Mouse (Mus musculus): ENCODE results near the gene Kcnj6. TPM values are rescaled to one million over a fixed set of nuclear protein-coding genes. Genes with fewer than 3 reads are reported as not detected.

The Kcnj6 gene
- total RNA-seq, 2 experiments from 2014 or later, result 77.0 to 103 TPM

- intact Hi-C loops (cut with DNase I), result no loop called here
- no peak for DNase-seq (ENCODE audit: low spot score in 2 of 2)
These were observed 204.5 kb downstream of the Kcnj6 start for GRCm38 (mm10) chr16:94793041-94793440.

- intact Hi-C loops (cut with DNase I), result loop anchor here (2.0 to 5.0 kb wide), 2 partner anchors 203 to 557 kb away; no protein-coding TSS in a partner anchor
- no peak for DNase-seq (ENCODE audit: low spot score in 2 of 2)
These were observed 207.5 kb downstream of the Kcnj6 start for GRCm38 (mm10) chr16:94789958-94790357.

- intact Hi-C loops (cut with DNase I), result loop anchor here (2.0 to 5.0 kb wide), 2 partner anchors 204 to 559 kb away; no protein-coding TSS in a partner anchor
- DNase-seq (ENCODE audit: low spot score in 2 of 2), result no peak
These were observed 208.8 kb downstream of the Kcnj6 start for GRCm38 (mm10) chr16:94788716-94789115.

GRCm38 (mm10) chr16:94788165-94788564, 209.3 kb downstream of the Kcnj6 start:
- peak; percentile 78 to 85 for DNase-seq (ENCODE audit: low spot score in 2 of 2)
- intact Hi-C loops (cut with DNase I), result loop anchor here (2.0 to 5.0 kb wide), 2 partner anchors 205 to 559 kb away; no protein-coding TSS in a partner anchor

GRCm38 (mm10) chr16:94785873-94786272, 211.6 kb downstream of the Kcnj6 start:
- intact Hi-C loops (cut with DNase I), result loop anchor here (5.0 kb wide), 1 partner anchor 561 kb away; no protein-coding TSS in a partner anchor
- DNase-seq (ENCODE audit: low spot score in 2 of 2), result no peak

GRCm38 (mm10) chr16:94783696-94784095, 213.8 kb downstream of the Kcnj6 start:
- no peak for DNase-seq (ENCODE audit: low spot score in 2 of 2)
- intact Hi-C loops (cut with DNase I), result loop anchor here (2.0 kb wide), 1 partner anchor 213 kb away; the partner anchor contains the start of gene Kcnj6

- intact Hi-C loops (cut with DNase I), result loop anchor here (2.0 kb wide), 1 partner anchor 214 kb away; the partner anchor contains the start of gene Kcnj6
- DNase-seq (ENCODE audit: low spot score in 2 of 2), result peak; percentile 76 to 78
These were observed 215.2 kb downstream of the Kcnj6 start for GRCm38 (mm10) chr16:94782110-94782946.

- intact Hi-C loops (cut with DNase I), result no loop called here
- DNase-seq (ENCODE audit: low spot score in 2 of 2), result no peak
These were observed 223.6 kb downstream of the Kcnj6 start for GRCm38 (mm10) chr16:94773928-94774327.

GRCm38 (mm10) chr16:94767606-94768005, 229.9 kb downstream of the Kcnj6 start:
- DNase-seq (ENCODE audit: low spot score in 2 of 2), result peak in 1 of 2 experiments; percentile 37
- intact Hi-C loops (cut with DNase I), result no loop called here

- peak in 1 of 2 experiments; percentile 7 for DNase-seq (ENCODE audit: low spot score in 2 of 2)
- intact Hi-C loops (cut with DNase I), result no loop called here
These were observed 232.4 kb downstream of the Kcnj6 start for GRCm38 (mm10) chr16:94765129-94765528.

GRCm38 (mm10) chr16:94760732-94761131, 236.8 kb downstream of the Kcnj6 start:
- no peak for DNase-seq (ENCODE audit: low spot score in 2 of 2)

GRCm38 (mm10) chr16:94759761-94760160, 237.7 kb downstream of the Kcnj6 start:
- no peak for DNase-seq (ENCODE audit: low spot score in 2 of 2)
- intact Hi-C loops (cut with DNase I), result no loop called here

More at GRCm38 (mm10) chr16:94760732-94761131, 236.8 kb downstream of the Kcnj6 start:
- intact Hi-C loops (cut with DNase I), result no loop called here

GRCm38 (mm10) chr16:94758606-94759005, 238.9 kb downstream of the Kcnj6 start:
- no peak for DNase-seq (ENCODE audit: low spot score in 2 of 2)
- intact Hi-C loops (cut with DNase I), result no loop called here

GRCm38 (mm10) chr16:94756352-94756751, 241.1 kb downstream of the Kcnj6 start:
- intact Hi-C loops (cut with DNase I), result no loop called here
- DNase-seq (ENCODE audit: low spot score in 2 of 2), result no peak

- DNase-seq (ENCODE audit: low spot score in 2 of 2), result peak; percentile 48 to 61
- intact Hi-C loops (cut with DNase I), result no loop called here
These were observed 244.0 kb downstream of the Kcnj6 start for GRCm38 (mm10) chr16:94753453-94753852.

GRCm38 (mm10) chr16:94752781-94753180, 244.7 kb downstream of the Kcnj6 start:
- no peak for DNase-seq (ENCODE audit: low spot score in 2 of 2)
- intact Hi-C loops (cut with DNase I), result no loop called here

- DNase-seq (ENCODE audit: low spot score in 2 of 2), result no peak
- intact Hi-C loops (cut with DNase I), result no loop called here
These were observed 252.5 kb downstream of the Kcnj6 start for GRCm38 (mm10) chr16:94745016-94745415.

- intact Hi-C loops (cut with DNase I), result no loop called here
- peak; percentile 54 to 57 for DNase-seq (ENCODE audit: low spot score in 2 of 2)
These were observed 253.5 kb downstream of the Kcnj6 start for GRCm38 (mm10) chr16:94743853-94744501.

GRCm38 (mm10) chr16:94737359-94737687, 260.2 kb downstream of the Kcnj6 start:
- intact Hi-C loops (cut with DNase I), result no loop called here
- no peak for DNase-seq (ENCODE audit: low spot score in 2 of 2)
